Mouse (Mus musculus) left cerebral cortex, adult 9 months (tissue): ENCODE data around the gene Slc43a1.
"Not testable (repeated sequence)": the region's sequence is repeated elsewhere in the genome, so short reads cannot be mapped to it uniquely, and the experiment has no call there.

Experiments used
- DNase-seq, 2 experiments: peaks; one replicate each; pipeline ENCODE4 v3.0.0; 2022; ENCODE audit warnings: low spot score in 2 of 2

The Slc43a1 gene

GRCm38 (mm10) chr2:84895495-84896198, 57.0 kb downstream of the Slc43a1 start:
- DNase-seq: no peak

GRCm38 (mm10) chr2:84896686-84897085, 58.0 kb downstream of the Slc43a1 start:
- not testable (repeated sequence) for DNase-seq

- DNase-seq: no peak
Observed at GRCm38 (mm10) chr2:84912722-84913121, 74.1 kb downstream of the Slc43a1 start.
